Mouse (Mus musculus): ENCODE results near the gene Kcnk2. TPM values are rescaled to one million over a fixed set of nuclear protein-coding genes. Genes with fewer than 3 reads are reported as not detected.

Kcnk2 gene
- polyA plus RNA-seq, 1 experiment from 2014 or later: 18.1 TPM

DNA sequence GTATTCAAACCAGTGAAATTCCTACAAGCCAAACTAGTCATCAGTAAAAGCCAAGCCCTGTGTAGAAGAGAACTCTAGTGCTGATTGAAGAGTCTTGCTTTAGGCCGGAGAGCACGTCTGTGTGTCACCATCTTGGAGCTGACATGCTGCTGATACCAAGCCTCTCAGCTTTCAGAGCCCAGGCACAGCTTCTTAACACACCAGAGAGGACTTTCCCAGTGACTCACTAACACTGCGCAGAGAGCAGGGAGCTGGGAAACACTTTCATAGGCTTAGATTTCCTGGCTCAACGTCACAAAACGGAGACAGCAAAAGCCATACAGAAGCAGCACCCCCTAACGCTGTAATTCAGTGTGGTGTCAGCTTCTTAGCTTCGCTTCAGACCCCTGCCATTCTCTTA lies 88.3 kb downstream of the Kcnk2 start:
- Histone ChIP-seq H3K4me3 (ENCODE audit: low read length) (no peak overlapping the region), H3K27ac (ENCODE audit: low read depth, low read length) (no peak overlapping the region)
- no peak for ATAC-seq

DNA sequence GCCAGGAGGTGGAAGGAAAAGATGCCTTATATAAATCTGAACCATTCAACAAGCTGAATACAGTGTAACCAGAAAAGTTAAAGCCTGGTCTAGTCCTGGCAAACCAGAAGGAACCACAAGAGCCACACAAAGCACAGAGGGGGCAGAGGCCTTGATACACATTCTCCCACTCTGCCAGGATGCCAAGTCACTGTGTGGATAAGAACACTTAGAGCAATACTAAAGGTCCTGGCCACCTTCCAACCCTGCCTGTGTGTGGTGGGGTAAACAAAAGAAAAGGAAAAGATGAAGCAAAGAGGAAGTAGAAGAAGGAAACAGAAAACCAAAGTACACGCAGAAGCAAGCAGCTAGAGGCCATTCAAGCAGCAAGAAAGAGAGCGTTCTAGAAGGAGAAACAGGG lies 91.9 kb downstream of the Kcnk2 start:
- Histone ChIP-seq H3K9ac (ENCODE audit: low read depth, low read length) (no peak overlapping the region), H3K27me3 (replicated peaks; ENCODE audit: control insufficient read depth, insufficient read depth, low read length) (no peaks in the 10 kb centered on the region), H3K4me2 (ENCODE audit: low read length) (no peak overlapping the region), H3K27ac (ENCODE audit: low read depth, low read length) (no peak overlapping the region), H3K4me3 (ENCODE audit: low read length) (no peak overlapping the region), H3K36me3 (ENCODE audit: control insufficient read depth, insufficient read depth, low read length) (no peaks in the 10 kb centered on the region), H3K4me1 (ENCODE audit: control insufficient read depth, insufficient read depth, low read depth, low read length) (peaks cover 6% of the 10 kb centered on the region), H3K9me3 (ENCODE audit: control insufficient read depth, low read length) (no peaks in the 10 kb centered on the region)
- WGBS: 64% methylated on average over 2 of the region's 2 CpGs
- no peak for ATAC-seq

More for the DNA sequence above, 88.3 kb downstream of the Kcnk2 start:
- H3K4me1 ChIP-seq (ENCODE audit: control insufficient read depth, insufficient read depth, low read depth, low read length): peaks cover 6% of the 10 kb centered on the region
- H3K27me3 ChIP-seq (replicated peaks; ENCODE audit: control insufficient read depth, insufficient read depth, low read length): no peaks in the 10 kb centered on the region
- 78% methylated on average over 7 of the region's 7 CpGs for WGBS
- no peaks in the 10 kb centered on the region for H3K9me3 ChIP-seq (ENCODE audit: control insufficient read depth, low read length)
- no peak overlapping the region for H3K4me2 ChIP-seq (ENCODE audit: low read length)
- no peak overlapping the region for H3K9ac ChIP-seq (ENCODE audit: low read depth, low read length)
- no peaks in the 10 kb centered on the region for H3K36me3 ChIP-seq (ENCODE audit: control insufficient read depth, insufficient read depth, low read length)

DNA sequence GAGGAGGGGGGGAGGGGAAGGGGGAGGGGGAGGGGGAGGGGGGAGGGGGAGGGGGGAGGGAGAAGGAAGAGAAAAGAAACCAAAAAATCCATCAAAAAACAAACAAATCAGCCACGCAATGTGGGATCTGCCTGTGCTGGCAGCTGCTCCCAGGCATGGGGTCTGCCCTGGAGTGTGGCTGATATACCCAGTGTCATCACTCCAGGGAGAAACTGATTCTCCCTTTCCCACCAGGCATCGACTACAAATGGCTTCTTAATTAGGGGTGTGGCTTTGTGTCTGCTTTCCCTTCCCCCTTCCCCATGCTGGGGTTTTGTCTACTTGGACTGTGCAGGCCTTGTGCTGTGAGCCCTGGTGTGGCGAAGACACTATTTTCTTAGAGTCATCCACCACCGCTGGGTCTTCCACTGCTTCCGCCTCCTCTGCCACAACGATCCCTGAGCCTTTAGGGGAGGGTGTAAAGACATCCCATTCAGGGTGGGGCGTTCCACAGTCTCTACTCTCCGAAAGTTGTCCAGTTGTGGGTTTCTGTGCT lies 97.0 kb downstream of the Kcnk2 start:
- H3K9me3 ChIP-seq (ENCODE audit: control insufficient read depth, low read length): no peaks in the 10 kb centered on the region
- no peak overlapping the region for H3K27ac ChIP-seq (ENCODE audit: low read depth, low read length)
- peaks cover 3% of the 10 kb centered on the region; the same call in 1 of the 2 replicates for H3K4me1 ChIP-seq (ENCODE audit: control insufficient read depth, insufficient read depth, low read depth, low read length)
- H3K27me3 ChIP-seq (replicated peaks; ENCODE audit: control insufficient read depth, insufficient read depth, low read length): no peaks in the 10 kb centered on the region
- H3K36me3 ChIP-seq (ENCODE audit: control insufficient read depth, insufficient read depth, low read length): no peaks in the 10 kb centered on the region
- no peak overlapping the region for H3K4me2 ChIP-seq (ENCODE audit: low read length)
- H3K4me3 ChIP-seq (ENCODE audit: low read length): no peak overlapping the region
- no peak overlapping the region for H3K9ac ChIP-seq (ENCODE audit: low read depth, low read length)
- no peak for ATAC-seq
- WGBS: 65% methylated on average over 8 of the region's 8 CpGs

GRCm38 (mm10) chr1:189303001-189303400 lies 99.1 kb downstream of the Kcnk2 start:
- no peak for ATAC-seq
- Histone ChIP-seq H3K27me3 (replicated peaks; ENCODE audit: control insufficient read depth, insufficient read depth, low read length) (no peaks in the 10 kb centered on the region), H3K9me3 (ENCODE audit: control insufficient read depth, low read length) (no peaks in the 10 kb centered on the region), H3K4me1 (ENCODE audit: control insufficient read depth, insufficient read depth, low read depth, low read length) (no peaks in the 10 kb centered on the region), H3K9ac (ENCODE audit: low read depth, low read length) (no peak overlapping the region), H3K36me3 (ENCODE audit: control insufficient read depth, insufficient read depth, low read length) (no peaks in the 10 kb centered on the region), H3K4me3 (ENCODE audit: low read length) (no peak overlapping the region), H3K27ac (ENCODE audit: low read depth, low read length) (no peak overlapping the region), H3K4me2 (ENCODE audit: low read length) (no peak overlapping the region)
- 96% methylated on average over 3 of the region's 3 CpGs for WGBS

- Histone ChIP-seq H3K4me2 (ENCODE audit: low read length) (no peak overlapping the region), H3K36me3 (ENCODE audit: control insufficient read depth, insufficient read depth, low read length) (no peaks in the 10 kb centered on the region), H3K9ac (ENCODE audit: low read depth, low read length) (no peak overlapping the region), H3K27ac (ENCODE audit: low read depth, low read length) (no peak overlapping the region), H3K27me3 (replicated peaks; ENCODE audit: control insufficient read depth, insufficient read depth, low read length) (no peaks in the 10 kb centered on the region), H3K4me3 (ENCODE audit: low read length) (no peak overlapping the region), H3K4me1 (ENCODE audit: control insufficient read depth, insufficient read depth, low read depth, low read length) (no peaks in the 10 kb centered on the region), H3K9me3 (ENCODE audit: control insufficient read depth, low read length) (no peaks in the 10 kb centered on the region)
- no peak for ATAC-seq
- 86% methylated on average over 12 of the region's 12 CpGs for WGBS
Measured at GRCm38 (mm10) chr1:189293679-189294406, 108.2 kb downstream of the Kcnk2 start.

DNA sequence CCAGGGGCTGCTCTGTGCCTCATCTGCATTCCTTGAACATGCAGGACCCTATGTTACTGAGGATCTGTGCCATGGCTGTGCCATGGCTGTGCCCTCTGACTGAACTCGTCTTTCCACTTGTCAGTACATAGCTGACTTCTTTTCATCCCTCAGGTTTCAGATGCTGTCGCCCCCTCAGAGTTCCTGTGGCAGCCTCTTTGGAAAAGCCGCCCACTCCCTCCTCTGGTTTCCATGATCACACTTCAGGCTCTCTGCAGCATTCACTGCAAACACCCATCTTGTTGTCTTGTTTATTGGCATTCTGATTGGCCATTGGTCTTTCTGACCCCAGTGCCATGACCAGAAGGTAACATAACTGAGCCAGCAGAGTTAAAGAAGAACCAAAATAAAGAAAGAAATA lies 111.2 kb downstream of the Kcnk2 start:
- Histone ChIP-seq H3K4me3 (ENCODE audit: low read length) (no peak overlapping the region), H3K9ac (ENCODE audit: low read depth, low read length) (no peak overlapping the region), H3K4me1 (ENCODE audit: control insufficient read depth, insufficient read depth, low read depth, low read length) (no peaks in the 10 kb centered on the region), H3K4me2 (ENCODE audit: low read length) (no peak overlapping the region), H3K36me3 (ENCODE audit: control insufficient read depth, insufficient read depth, low read length) (no peaks in the 10 kb centered on the region), H3K9me3 (ENCODE audit: control insufficient read depth, low read length) (no peaks in the 10 kb centered on the region), H3K27me3 (replicated peaks; ENCODE audit: control insufficient read depth, insufficient read depth, low read length) (no peaks in the 10 kb centered on the region), H3K27ac (ENCODE audit: low read depth, low read length) (no peak overlapping the region)
- ATAC-seq: no peak; the same call in 1 of the 2 replicates
- WGBS: 55% methylated on average over 3 of the region's 3 CpGs

DNA sequence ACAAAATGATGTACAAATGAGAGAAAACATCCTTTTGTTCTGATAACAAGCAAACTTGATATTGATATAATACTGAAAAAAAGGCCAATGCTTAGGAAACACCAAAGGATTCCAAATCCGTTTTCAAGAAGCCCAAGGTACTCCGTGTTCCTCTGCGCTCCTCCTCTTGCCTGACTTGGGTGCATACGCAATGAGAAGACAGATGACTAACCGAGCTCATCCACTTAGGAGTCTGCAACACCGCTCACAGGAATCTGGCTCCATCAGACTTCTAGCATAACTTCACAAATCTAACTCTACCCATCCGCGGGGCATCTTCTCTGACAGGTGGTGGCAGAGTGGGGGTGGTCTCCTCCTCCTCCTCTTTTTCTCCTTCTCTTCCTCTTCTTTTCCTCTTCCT lies 113.1 kb downstream of the Kcnk2 start:
- WGBS: 90% methylated on average over 8 of the region's 8 CpGs
- Histone ChIP-seq H3K27ac (ENCODE audit: low read depth, low read length) (no peak overlapping the region), H3K9ac (ENCODE audit: low read depth, low read length) (no peak overlapping the region), H3K36me3 (ENCODE audit: control insufficient read depth, insufficient read depth, low read length) (no peaks in the 10 kb centered on the region), H3K4me3 (ENCODE audit: low read length) (no peak overlapping the region), H3K9me3 (ENCODE audit: control insufficient read depth, low read length) (no peaks in the 10 kb centered on the region), H3K4me2 (ENCODE audit: low read length) (no peak overlapping the region), H3K4me1 (ENCODE audit: control insufficient read depth, insufficient read depth, low read depth, low read length) (no peaks in the 10 kb centered on the region), H3K27me3 (replicated peaks; ENCODE audit: control insufficient read depth, insufficient read depth, low read length) (no peaks in the 10 kb centered on the region)
- no peak for ATAC-seq

GRCm38 (mm10) chr1:189272281-189272680 lies 129.8 kb downstream of the Kcnk2 start:
- Histone ChIP-seq H3K27ac (ENCODE audit: low read depth, low read length) (no peak overlapping the region), H3K4me2 (ENCODE audit: low read length) (no peak overlapping the region), H3K9me3 (ENCODE audit: control insufficient read depth, low read length) (no peaks in the 10 kb centered on the region), H3K9ac (ENCODE audit: low read depth, low read length) (no peak overlapping the region), H3K27me3 (replicated peaks; ENCODE audit: control insufficient read depth, insufficient read depth, low read length) (no peaks in the 10 kb centered on the region), H3K4me3 (ENCODE audit: low read length) (no peak overlapping the region), H3K36me3 (ENCODE audit: control insufficient read depth, insufficient read depth, low read length) (no peaks in the 10 kb centered on the region), H3K4me1 (ENCODE audit: control insufficient read depth, insufficient read depth, low read depth, low read length) (no peaks in the 10 kb centered on the region)
- WGBS: 86% methylated on average over 2 of the region's 2 CpGs
- ATAC-seq: no peak

GRCm38 (mm10) chr1:189253631-189254030 lies 148.4 kb downstream of the Kcnk2 start:
- Histone ChIP-seq H3K27me3 (replicated peaks; ENCODE audit: control insufficient read depth, insufficient read depth, low read length) (no peaks in the 10 kb centered on the region), H3K4me2 (ENCODE audit: low read length) (no peak overlapping the region), H3K27ac (ENCODE audit: low read depth, low read length) (no peak overlapping the region), H3K4me1 (ENCODE audit: control insufficient read depth, insufficient read depth, low read depth, low read length) (no peaks in the 10 kb centered on the region), H3K9ac (ENCODE audit: low read depth, low read length) (no peak overlapping the region), H3K9me3 (ENCODE audit: control insufficient read depth, low read length) (no peaks in the 10 kb centered on the region), H3K4me3 (ENCODE audit: low read length) (no peak overlapping the region), H3K36me3 (ENCODE audit: control insufficient read depth, insufficient read depth, low read length) (no peaks in the 10 kb centered on the region; the same call in 1 of the 2 replicates)
- ATAC-seq: no peak
